Mouse (Mus musculus): ENCODE data around the gene Chml. TPM values are rescaled to one million over a fixed set of nuclear protein-coding genes. Genes with fewer than 3 reads are reported as not detected.

Chml gene
- total and polyA plus RNA-seq, 3 experiments = 4.4 to 16.0 TPM; not detected in 1

DNA sequence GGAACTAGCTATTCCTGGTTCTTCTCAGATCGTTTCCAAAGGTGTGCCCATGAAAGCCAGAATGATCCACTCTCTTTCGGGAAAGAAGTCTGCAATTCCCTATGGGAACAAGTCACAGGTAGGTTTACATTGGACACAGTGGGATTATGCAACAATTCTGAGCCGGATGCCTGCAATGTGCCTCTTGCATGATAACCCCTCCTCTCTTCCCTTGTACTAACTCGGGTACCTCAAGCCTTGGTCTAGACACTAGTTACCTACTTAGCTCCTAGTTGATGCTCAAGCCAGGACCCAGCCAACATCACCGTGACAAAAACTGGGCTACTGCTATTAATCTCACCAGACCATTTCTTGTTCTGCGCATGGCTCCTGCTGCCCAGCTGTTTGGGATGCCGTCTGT, 53.6 kb downstream of the Chml start:
- H3K27ac ChIP-seq (ENCODE audit: control insufficient read depth, low read depth, low read length) = no peak overlapping the region

DNA sequence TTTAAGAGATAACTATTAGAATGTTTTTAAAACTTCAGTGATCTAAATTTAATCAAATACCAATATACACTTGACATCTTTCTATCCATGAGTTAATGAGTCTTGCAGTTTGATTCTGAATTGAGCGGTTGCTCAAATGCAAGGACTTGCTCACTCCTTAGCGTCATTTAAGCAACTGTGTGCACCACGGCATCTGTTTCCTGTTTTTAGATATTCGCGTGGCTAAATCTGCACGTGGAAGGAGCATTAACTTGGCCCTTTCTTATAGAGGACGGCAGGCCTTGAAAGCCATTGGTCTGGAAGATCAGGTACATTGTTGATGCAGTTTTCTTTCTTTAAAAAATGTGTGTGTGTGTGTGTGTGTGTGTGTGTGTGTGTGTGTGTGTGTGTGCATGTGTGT, 55.0 kb downstream of the Chml start:
- no peaks in the 10 kb centered on the region for H3K9me3 ChIP-seq (replicated peaks; ENCODE audit: insufficient read depth, low read length)
- no peaks in the 10 kb centered on the region for H3K27me3 ChIP-seq (ENCODE audit: control insufficient read depth in 1 of 2, insufficient read depth in 2 of 2, low read length in 2 of 2)
- no peaks in the 10 kb centered on the region for H3K4me1 ChIP-seq (ENCODE audit: control insufficient read depth in 1 of 2, insufficient read depth in 2 of 2, low read length in 2 of 2)
- no peak overlapping the region for H3K27ac ChIP-seq (ENCODE audit: control insufficient read depth, low read depth, low read length)
- no peaks in the 10 kb centered on the region for H3K36me3 ChIP-seq (ENCODE audit: control insufficient read depth in 1 of 2, insufficient read depth in 2 of 2, low read length in 2 of 2)
- H3K79me2 ChIP-seq (ENCODE audit: control insufficient read depth, insufficient read depth, low read length, poor library complexity) = no peaks in the 10 kb centered on the region
- H3K4me3 ChIP-seq (ENCODE audit: control insufficient read depth in 1 of 2, insufficient read depth in 1 of 2, low read depth in 2 of 2, low read length in 2 of 2) = no peak overlapping the region
- no peak overlapping the region for H3K9ac ChIP-seq (ENCODE audit: control insufficient read depth, low read depth, low read length, poor library complexity, severe bottlenecking)
- TF ChIP-seq NRF1 (IDR thresholded peaks at IDR 0.05; ENCODE audit: insufficient read depth, low read depth, low read length, poor library complexity, severe bottlenecking) (no peak), BHLHE40 (IDR thresholded peaks at IDR 0.05; ENCODE audit: borderline replicate concordance, low read depth, low read length) (no peak), UBTF (IDR thresholded peaks at IDR 0.05; ENCODE audit: borderline replicate concordance, insufficient read depth, low read depth, low read length) (no peak), USF1 (IDR thresholded peaks at IDR 0.05; ENCODE audit: low read depth, low read length) (no peak), RCOR1 (IDR thresholded peaks at IDR 0.05; ENCODE audit: low read depth, low read length) (no peak), SIN3A (IDR thresholded peaks at IDR 0.05; ENCODE audit: low read length) (no peak), ZKSCAN1 (IDR thresholded peaks at IDR 0.05; ENCODE audit: low read depth, low read length) (no peak), GABPA (IDR thresholded peaks at IDR 0.05; ENCODE audit: low read depth, low read length) (no peak), MAFK (IDR thresholded peaks at IDR 0.05; ENCODE audit: borderline replicate concordance, low read depth, low read length) (no peak), ZC3H11A (IDR thresholded peaks at IDR 0.05; ENCODE audit: low read depth, low read length) (no peak), MEF2A (IDR thresholded peaks at IDR 0.05; ENCODE audit: extremely low read depth, insufficient replicate concordance, low read depth, low read length, poor library complexity, severe bottlenecking) (no peak), POLR2A (IDR thresholded peaks at IDR 0.05; ENCODE audit: control insufficient read depth in 1 of 2, insufficient read depth in 1 of 2, low read depth in 1 of 2, low read length in 2 of 2, poor library complexity in 1 of 2) (no peak), ZNF384 (IDR thresholded peaks at IDR 0.05; ENCODE audit: low read depth, low read length) (no peak), GATA1 (IDR thresholded peaks at IDR 0.05; ENCODE audit: low read depth, low read length) (no peak), MAX (IDR thresholded peaks at IDR 0.05; ENCODE audit: low read length) (no peak)
- DNase-seq (ENCODE audit: low read depth, low spot score) = no peak

More for the DNA sequence above, 53.6 kb downstream of the Chml start:
- no peak for DNase-seq (ENCODE audit: low read depth, low spot score)
- H3K4me1 ChIP-seq (ENCODE audit: control insufficient read depth in 1 of 2, insufficient read depth in 2 of 2, low read length in 2 of 2) = peaks cover 0 to 4% of the 10 kb centered on the region in 2 experiments; a peak in 3 of 4 replicates
- no peak overlapping the region for H3K9ac ChIP-seq (ENCODE audit: control insufficient read depth, low read depth, low read length, poor library complexity, severe bottlenecking)
- H3K27me3 ChIP-seq (ENCODE audit: control insufficient read depth in 1 of 2, insufficient read depth in 2 of 2, low read length in 2 of 2) = no peaks in the 10 kb centered on the region
- H3K36me3 ChIP-seq (ENCODE audit: control insufficient read depth in 1 of 2, insufficient read depth in 2 of 2, low read length in 2 of 2) = 0 out of 4 replicates have a peak, but pooled peaks cover 0 to 3% of the 10 kb centered on the region in 2 experiments
- no peaks in the 10 kb centered on the region for H3K9me3 ChIP-seq (replicated peaks; ENCODE audit: insufficient read depth, low read length)
- TF ChIP-seq TBP (IDR thresholded peaks at IDR 0.05; ENCODE audit: low read depth, low read length) = no peak
- TF ChIP-seq HCFC1 (IDR thresholded peaks at IDR 0.05; ENCODE audit: low read depth, low read length) = no peak
- TF ChIP-seq GABPA (IDR thresholded peaks at IDR 0.05; ENCODE audit: low read depth, low read length) = no peak
- TF ChIP-seq TCF12 (IDR thresholded peaks at IDR 0.05; ENCODE audit: low read depth, low read length) = no peak
- TF ChIP-seq MAX (IDR thresholded peaks at IDR 0.05; ENCODE audit: low read length) = no peak
- no peak for TF ChIP-seq POLR2AphosphoS2 (IDR thresholded peaks at IDR 0.05; ENCODE audit: low read length)
- TF ChIP-seq CHD2 (IDR thresholded peaks at IDR 0.05; ENCODE audit: low read length) = no peak
- no peak for TF ChIP-seq JUND (IDR thresholded peaks at IDR 0.05; ENCODE audit: low read depth, low read length)
- TF ChIP-seq ELF1 (IDR thresholded peaks at IDR 0.05; ENCODE audit: low read depth, low read length) = no peak
- TF ChIP-seq MYC (IDR thresholded peaks at IDR 0.05; ENCODE audit: low read depth, low read length) = no peak
- no peak for TF ChIP-seq ZMIZ1 (IDR thresholded peaks at IDR 0.05; ENCODE audit: low read depth, low read length)
- no peak for TF ChIP-seq ZNF384 (IDR thresholded peaks at IDR 0.05; ENCODE audit: low read depth, low read length)
- TF ChIP-seq NELFE (IDR thresholded peaks at IDR 0.05; ENCODE audit: low read depth, low read length) = no peak
- no peak for TF ChIP-seq RCOR1 (IDR thresholded peaks at IDR 0.05; ENCODE audit: low read depth, low read length)
- no peak for TF ChIP-seq EP300 (IDR thresholded peaks at IDR 0.05; ENCODE audit: low read depth in 1 of 2, low read length in 2 of 2)
- no peak for TF ChIP-seq SMC3 (IDR thresholded peaks at IDR 0.05; ENCODE audit: low read depth, low read length)
- TF ChIP-seq E2F4 (IDR thresholded peaks at IDR 0.05; ENCODE audit: borderline replicate concordance, low read depth, low read length) = no peak
- no peak for TF ChIP-seq ZKSCAN1 (IDR thresholded peaks at IDR 0.05; ENCODE audit: low read depth, low read length)
- TF ChIP-seq RAD21 (IDR thresholded peaks at IDR 0.05; ENCODE audit: low read depth, low read length) = no peak
- no peak overlapping the region for H3K4me3 ChIP-seq (ENCODE audit: control insufficient read depth in 1 of 2, insufficient read depth in 1 of 2, low read depth in 2 of 2, low read length in 2 of 2)
- no peaks in the 10 kb centered on the region for H3K79me2 ChIP-seq (ENCODE audit: control insufficient read depth, insufficient read depth, low read length, poor library complexity)
